Mouse (Mus musculus) heart, postnatal 0 days (tissue): ENCODE measurements at regions not wholly inside any gene's neighbourhood (a gene's known extent, or its start where the extent isn't known, plus 50 kb on each side); places are given as distances from the start of the nearest gene placed in this dataset.

Source experiments
- ATAC-seq: fragments of 200-750 bp; cut with Nextera tagmentation; 2 replicates; pipeline ENCODE4 v1.8.0; 2017; ENCODE audit warnings: low read depth, moderate number of reproducible peaks, moderate library complexity; ENCODE audit not compliant: insufficient read depth
- DNase-seq: peaks from one replicate; pipeline ENCODE4 v3.0.0-alpha.2; 2016; ENCODE audit warnings: low spot score
- H3K27ac ChIP-seq: fragments of 300-500 bp; sonication (generic); 2 replicates; pipeline ENCODE4 v1.5.1; 2014; ENCODE audit warnings: low read depth, mild to moderate bottlenecking
- H3K27me3 ChIP-seq: fragments of 300-500 bp; sonication (generic); 2 replicates; pipeline ENCODE4 v1.6.1; 2014; ENCODE audit warnings: low read length, mixed read lengths; ENCODE audit not compliant: control insufficient read depth, insufficient read depth
- H3K36me3 ChIP-seq: fragments of 300-500 bp; sonication (generic); replicated peaks from 2 replicates; pipeline ENCODE4 v1.6.1; 2014; ENCODE audit warnings: low read length, mixed read lengths; ENCODE audit not compliant: control insufficient read depth, insufficient read depth
- H3K4me1 ChIP-seq: fragments of 300-500 bp; sonication (generic); 2 replicates; pipeline ENCODE4 v1.6.1; 2014; ENCODE audit warnings: antibody characterized with exemption; ENCODE audit not compliant: control insufficient read depth, insufficient read depth
- H3K4me2 ChIP-seq: fragments of 300-500 bp; sonication (generic); 2 replicates; pipeline ENCODE4 v1.6.1; 2014; ENCODE audit warnings: low read depth, mild to moderate bottlenecking, low read length, moderate library complexity
- H3K4me3 ChIP-seq: fragments of 300-500 bp; sonication (generic); 2 replicates; pipeline ENCODE4 v1.5.1; 2014; ENCODE audit warnings: low read depth, low read length
- H3K9ac ChIP-seq: fragments of 300-500 bp; sonication (generic); replicated peaks from 2 replicates; pipeline ENCODE4 v1.6.1; 2014; ENCODE audit warnings: low read depth, low read length, mixed read lengths
- H3K9me3 ChIP-seq: fragments of 300-500 bp; sonication (generic); replicated peaks from 2 replicates; pipeline ENCODE4 v1.6.1; 2016; ENCODE audit warnings: low read length; ENCODE audit not compliant: control insufficient read depth
- CTCF ChIP-seq: IDR thresholded peaks from 2 replicates; pipeline ENCODE4 v1.5.1; 2016; ENCODE audit warnings: antibody characterized with exemption, control low read depth, low read depth
- EP300 ChIP-seq: IDR thresholded peaks from 2 replicates; pipeline ENCODE4 v1.6.1; 2016; ENCODE audit warnings: antibody characterized with exemption, low read depth
- whole genome bisulfite sequencing: fragments of 180-500 bp; shearing (Covaris S2); extraction: QIAGEN DNeasy Blood & Tissue Kit; methylation state at CpG from one replicate; pipeline ENCODE4 v1.1.7; 2014; 5-methylcytosine and 5-hydroxymethylcytosine counted together

DNA sequence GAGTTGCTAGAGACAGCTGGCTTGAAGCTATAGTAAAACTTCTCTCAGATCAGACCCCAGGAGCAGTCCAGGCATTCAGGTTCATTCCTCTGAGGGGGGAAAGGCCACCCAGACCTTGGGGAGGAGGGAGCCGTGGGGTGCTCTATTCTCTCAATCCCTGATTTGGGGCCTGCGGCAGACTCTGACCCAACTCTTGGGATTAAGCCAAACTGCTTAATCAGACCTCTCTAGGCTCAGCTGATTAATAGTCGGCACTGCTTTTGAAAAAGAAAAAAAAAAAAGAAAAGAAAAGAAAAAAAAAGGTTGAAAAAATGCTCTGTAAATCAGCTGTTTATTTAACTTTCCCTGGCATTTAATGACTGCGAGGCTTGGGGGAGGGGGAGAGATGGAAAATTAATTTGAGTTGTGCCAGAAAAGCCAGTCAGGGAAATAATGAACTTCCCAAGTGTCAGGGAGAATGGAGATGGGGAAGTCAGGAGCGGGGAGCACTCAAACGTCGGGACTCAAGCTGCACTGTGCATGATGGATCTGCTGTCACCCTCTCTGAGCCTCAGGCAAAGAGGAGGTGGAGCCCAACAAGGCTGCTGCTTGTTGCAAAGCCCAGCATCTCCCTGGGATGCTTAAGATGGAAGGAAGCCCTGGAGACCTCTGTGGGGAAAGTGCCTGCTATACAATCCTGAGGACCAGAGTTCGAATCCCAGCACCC is 120.5 kb upstream of the Igsf21 start:
- H3K9ac ChIP-seq: no peak overlapping the region
- no peak for DNase-seq
- no peak overlapping the region for H3K27ac ChIP-seq
- ATAC-seq: no peak
- WGBS: 46% methylated on average over 8 of the region's 8 CpGs
- H3K4me3 ChIP-seq: no peak overlapping the region
- H3K4me2 ChIP-seq: no peak overlapping the region
- no peaks in the 10 kb centered on the region for H3K9me3 ChIP-seq
- H3K27me3 ChIP-seq: 0 out of 2 replicates have a peak, but pooled peaks cover 2% of the 10 kb centered on the region
- H3K36me3 ChIP-seq: no peaks in the 10 kb centered on the region
- TF ChIP-seq EP300: no peak
- no peak for TF ChIP-seq CTCF
- no peaks in the 10 kb centered on the region for H3K4me1 ChIP-seq

DNA sequence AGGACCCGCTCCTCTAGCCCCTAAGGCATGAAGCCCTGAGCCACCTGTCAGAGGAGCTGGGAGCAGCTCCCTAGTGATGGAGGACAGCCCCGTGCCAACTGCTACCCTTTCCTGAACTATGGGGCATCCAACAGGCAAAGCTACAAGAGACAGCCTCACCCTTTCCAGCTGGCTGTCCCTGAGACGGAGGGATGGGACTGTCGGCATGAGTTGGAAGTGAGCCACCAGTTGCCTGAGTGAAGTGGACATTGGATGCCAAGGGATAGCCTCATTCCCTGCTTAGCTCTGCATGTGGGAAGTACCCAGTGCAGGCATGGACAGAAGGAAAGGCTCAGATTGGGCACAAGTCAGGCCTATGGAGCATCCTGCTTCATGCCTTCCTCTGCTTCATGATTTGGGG is 112.3 kb upstream of the Igsf21 start:
- no peaks in the 10 kb centered on the region for H3K4me1 ChIP-seq
- DNase-seq (no peak), ATAC-seq (no peak)
- H3K4me2 ChIP-seq: no peak overlapping the region
- no peak overlapping the region for H3K4me3 ChIP-seq
- 88% methylated on average over 4 of the region's 4 CpGs for WGBS
- no peaks in the 10 kb centered on the region for H3K9me3 ChIP-seq
- no peaks in the 10 kb centered on the region for H3K27me3 ChIP-seq
- no peaks in the 10 kb centered on the region for H3K36me3 ChIP-seq
- TF ChIP-seq EP300 (no peak), CTCF (no peak)
- H3K27ac ChIP-seq: no peak overlapping the region
- H3K9ac ChIP-seq: no peak overlapping the region

DNA sequence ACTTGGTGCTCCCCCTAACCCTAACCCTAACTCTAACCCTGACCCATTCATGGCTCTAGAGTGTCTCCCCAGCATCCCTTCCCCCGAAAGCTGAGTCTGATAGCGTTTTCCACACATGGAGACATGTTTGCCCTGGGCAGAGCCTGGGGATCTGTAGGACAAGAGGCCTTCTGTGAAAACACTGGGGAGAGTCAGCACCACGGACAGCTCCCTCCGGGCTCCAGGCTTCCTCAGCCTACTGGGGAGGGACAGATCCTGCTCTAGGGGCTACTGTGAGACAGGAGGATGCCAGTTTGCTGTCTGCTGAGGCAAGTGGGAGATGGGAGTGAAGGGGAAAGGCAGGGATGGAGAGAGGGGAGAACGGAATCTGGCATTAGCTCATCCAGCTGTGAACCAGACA is 111.5 kb upstream of the Igsf21 start:
- 12% methylated on average over 5 of the region's 5 CpGs for WGBS
- no peak overlapping the region for H3K27ac ChIP-seq
- H3K4me2 ChIP-seq: no peak overlapping the region
- H3K9me3 ChIP-seq: no peaks in the 10 kb centered on the region
- ATAC-seq: peak; percentile 55; the same call in 1 of the 2 replicates
- no peaks in the 10 kb centered on the region for H3K36me3 ChIP-seq
- no peak overlapping the region for H3K4me3 ChIP-seq
- peak; percentile 50 for DNase-seq
- H3K4me1 ChIP-seq: no peaks in the 10 kb centered on the region
- TF ChIP-seq EP300 (no peak), CTCF (no peak)
- no peak overlapping the region for H3K9ac ChIP-seq
- H3K27me3 ChIP-seq: no peaks in the 10 kb centered on the region

GRCm38 (mm10) chr4:140355144-140355550 is 108.6 kb upstream of the Igsf21 start:
- ATAC-seq (no peak), DNase-seq (no peak)
- Histone ChIP-seq H3K4me3 (no peak overlapping the region), H3K4me2 (no peak overlapping the region), H3K9ac (no peak overlapping the region), H3K27ac (no peak overlapping the region), H3K36me3 (no peaks in the 10 kb centered on the region), H3K9me3 (no peaks in the 10 kb centered on the region), H3K27me3 (no peaks in the 10 kb centered on the region), H3K4me1 (no peaks in the 10 kb centered on the region)
- 59% methylated on average over 12 of the region's 12 CpGs for WGBS
- TF ChIP-seq CTCF (no peak), EP300 (no peak)

GRCm38 (mm10) chr4:140348802-140349201 is 102.2 kb upstream of the Igsf21 start:
- no peaks in the 10 kb centered on the region for H3K27me3 ChIP-seq
- no peaks in the 10 kb centered on the region for H3K36me3 ChIP-seq
- H3K27ac ChIP-seq: no peak overlapping the region
- no peak overlapping the region for H3K4me3 ChIP-seq
- H3K9ac ChIP-seq: no peak overlapping the region
- DNase-seq (no peak), ATAC-seq (no peak)
- 47% methylated on average over 4 of the region's 4 CpGs for WGBS
- H3K9me3 ChIP-seq: no peaks in the 10 kb centered on the region
- TF ChIP-seq EP300: no peak
- TF ChIP-seq CTCF: no peak
- H3K4me2 ChIP-seq: no peak overlapping the region
- no peaks in the 10 kb centered on the region for H3K4me1 ChIP-seq

DNA sequence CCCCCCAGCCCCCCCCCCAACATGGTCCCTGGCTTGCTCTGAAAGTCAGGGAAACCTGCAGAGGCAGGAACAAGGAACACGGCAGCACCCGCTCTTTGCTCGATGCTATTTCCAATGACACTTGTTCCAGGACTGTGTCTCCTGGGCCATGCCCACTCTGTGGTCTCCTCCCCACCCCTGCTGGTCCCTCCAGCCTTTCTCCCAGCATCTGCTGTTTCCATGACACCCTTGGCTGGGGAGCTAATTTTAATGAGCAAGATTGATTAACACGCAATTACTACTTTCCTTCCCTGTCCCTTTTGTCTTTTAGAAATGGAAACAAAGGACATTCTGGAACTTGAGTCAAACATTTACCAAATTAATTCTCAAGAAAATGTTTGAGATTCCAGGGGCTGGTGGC is 83.6 kb upstream of the Igsf21 start:
- Histone ChIP-seq H3K4me2 (no peak overlapping the region), H3K27ac (no peak overlapping the region), H3K36me3 (no peaks in the 10 kb centered on the region), H3K27me3 (no peaks in the 10 kb centered on the region), H3K9me3 (no peaks in the 10 kb centered on the region), H3K9ac (no peak overlapping the region), H3K4me3 (no peak overlapping the region), H3K4me1 (no peaks in the 10 kb centered on the region)
- no peak for ATAC-seq
- TF ChIP-seq CTCF (no peak), EP300 (no peak)
- no peak for DNase-seq
- WGBS: 86% methylated on average over 4 of the region's 4 CpGs
